In the genomic region with DNA sequence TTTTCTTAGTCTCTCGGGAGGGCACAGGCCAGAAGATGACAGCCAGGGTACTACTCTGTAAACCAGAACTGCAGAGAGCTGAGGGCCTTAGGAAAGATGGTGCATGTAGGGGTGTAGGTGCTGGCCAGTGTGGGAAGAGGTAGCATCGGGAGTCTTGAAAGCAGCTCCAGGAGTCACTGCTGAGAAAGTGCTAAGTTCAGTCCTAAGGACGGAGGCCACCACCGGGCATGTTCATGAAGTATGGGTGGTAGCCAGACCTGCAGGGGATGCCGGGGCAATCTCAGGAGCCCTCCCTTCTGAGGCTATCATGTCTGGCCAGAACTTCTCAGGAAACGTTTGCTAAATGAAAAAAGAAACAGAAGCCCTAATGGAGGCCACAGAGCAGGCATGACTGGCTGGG, we compare ENCODE assay signal across 7 mouse cellular contexts. TPM values are rescaled to one million over a fixed set of nuclear protein-coding genes. Genes with fewer than 3 reads are reported as not detected.
DNase-seq lines count a peak whose midpoint lies in the region; ATAC-seq lines count a peak whose summit lies in the region.

No protein-coding gene starts in this region.

- DNase-seq in kidney, adult 11 months = no peak
- DNase-seq in thymus, postnatal 36 days = no peak
- no peak for DNase-seq in cerebellum, adult 9-10 months

- no peak overlapping the region for H3K9ac ChIP-seq in kidney, embryonic 16.5 days (replicated peaks; ENCODE audit: low read length)
- no peak overlapping the region for H3K9ac ChIP-seq in forebrain, embryonic 12.5 days
- peak overlapping the region; percentile 56; the same call in 1 of the 2 replicates for H3K9ac ChIP-seq in hindbrain, embryonic 13.5 days
- H3K9ac ChIP-seq in midbrain, embryonic 16.5 days (ENCODE audit: low read depth, low read length) = peak overlapping the region; percentile 17; the same call in 1 of the 2 replicates

- 63% methylated on average over 6 of the region's 6 CpGs for WGBS in kidney, embryonic 16.5 days
- 87% methylated on average over 6 of the region's 6 CpGs for WGBS in forebrain, embryonic 12.5 days
- 84% methylated on average over 6 of the region's 6 CpGs for WGBS in hindbrain, embryonic 13.5 days
- WGBS in midbrain, embryonic 16.5 days = 75% methylated on average over 6 of the region's 6 CpGs

- ATAC-seq in kidney, embryonic 16.5 days (ENCODE audit: low FRiP score, low TSS enrichment) = no peak
- no peak for ATAC-seq in forebrain, embryonic 12.5 days (ENCODE audit: low FRiP score)
- ATAC-seq in hindbrain, embryonic 13.5 days (ENCODE audit: low FRiP score) = no peak
- no peak for ATAC-seq in midbrain, embryonic 16.5 days

- no peak overlapping the region for H3K4me3 ChIP-seq in kidney, embryonic 16.5 days (ENCODE audit: low read length)
- H3K4me3 ChIP-seq in forebrain, embryonic 12.5 days (replicated peaks) = no peak overlapping the region
- H3K4me3 ChIP-seq in hindbrain, embryonic 13.5 days = 0 out of 2 replicates have a peak overlapping the region, but pooled peaks have one; percentile 80
- H3K4me3 ChIP-seq in midbrain, embryonic 16.5 days (ENCODE audit: low read depth, low read length) = no peak overlapping the region

- H3K36me3 ChIP-seq in kidney, embryonic 16.5 days (ENCODE audit: insufficient read depth, low read length) = peaks cover 31% of the 10 kb centered on the region
- H3K36me3 ChIP-seq in forebrain, embryonic 12.5 days (replicated peaks) = peaks cover 32% of the 10 kb centered on the region
- H3K36me3 ChIP-seq in hindbrain, embryonic 13.5 days = peaks cover 28% of the 10 kb centered on the region
- peaks cover 16% of the 10 kb centered on the region for H3K36me3 ChIP-seq in midbrain, embryonic 16.5 days (ENCODE audit: control insufficient read depth, insufficient read depth, low read length)

- H3K4me2 ChIP-seq in kidney, embryonic 16.5 days (replicated peaks; ENCODE audit: low read depth, low read length) = no peak overlapping the region; the same call in 1 of the 2 replicates
- H3K4me2 ChIP-seq in forebrain, embryonic 12.5 days = peak overlapping the region; percentile 85; the same call in 1 of the 2 replicates
- peak overlapping the region; percentile 92 for H3K4me2 ChIP-seq in hindbrain, embryonic 13.5 days
- peak overlapping the region; percentile 73; the same call in 1 of the 2 replicates for H3K4me2 ChIP-seq in midbrain, embryonic 16.5 days (ENCODE audit: low read length)

- H3K4me1 ChIP-seq in kidney, embryonic 16.5 days (ENCODE audit: insufficient read depth, low read length) = peaks cover 39% of the 10 kb centered on the region
- peaks cover 66% of the 10 kb centered on the region for H3K4me1 ChIP-seq in forebrain, embryonic 12.5 days
- H3K4me1 ChIP-seq in hindbrain, embryonic 13.5 days (replicated peaks) = peaks cover 81% of the 10 kb centered on the region
- H3K4me1 ChIP-seq in midbrain, embryonic 16.5 days (ENCODE audit: control insufficient read depth, insufficient read depth, low read length) = peaks cover 62% of the 10 kb centered on the region

- H3K27ac ChIP-seq in kidney, embryonic 16.5 days (ENCODE audit: low read length) = peak overlapping the region; percentile 69
- 0 out of 2 replicates have a peak overlapping the region, but pooled peaks have one; percentile 25 for H3K27ac ChIP-seq in forebrain, embryonic 12.5 days
- peak overlapping the region; percentile 5; the same call in 1 of the 2 replicates for H3K27ac ChIP-seq in hindbrain, embryonic 13.5 days
- H3K27ac ChIP-seq in midbrain, embryonic 16.5 days (ENCODE audit: low read length) = no peak overlapping the region

- no peaks in the 10 kb centered on the region for H3K9me3 ChIP-seq in kidney, embryonic 16.5 days (ENCODE audit: low read length)
- H3K9me3 ChIP-seq in forebrain, embryonic 12.5 days = no peaks in the 10 kb centered on the region
- H3K9me3 ChIP-seq in hindbrain, embryonic 13.5 days = no peaks in the 10 kb centered on the region
- no peaks in the 10 kb centered on the region for H3K9me3 ChIP-seq in midbrain, embryonic 16.5 days (replicated peaks; ENCODE audit: control insufficient read depth, low read length, poor library complexity, severe bottlenecking)

- H3K27me3 ChIP-seq in kidney, embryonic 16.5 days (ENCODE audit: insufficient read depth, low read length) = no peaks in the 10 kb centered on the region
- no peaks in the 10 kb centered on the region for H3K27me3 ChIP-seq in forebrain, embryonic 12.5 days
- H3K27me3 ChIP-seq in hindbrain, embryonic 13.5 days = no peaks in the 10 kb centered on the region
- no peaks in the 10 kb centered on the region for H3K27me3 ChIP-seq in midbrain, embryonic 16.5 days (ENCODE audit: control insufficient read depth, insufficient read depth, low read depth, low read length)

RNA-seq across cellular contexts. Expression of a gene that starts 3.3 kb away (rescaled TPM):
- 134 and 138 TPM in 2 replicates for polyA plus RNA-seq in kidney, embryonic 16.5 days (2015; fragmentation: Nextera tagmentation; extraction: Ambion mirVana)
- polyA plus RNA-seq in forebrain, embryonic 12.5 days (2016; fragmentation: Nextera tagmentation; extraction: Ambion mirVana) = 50.7 and 53.6 TPM in 2 replicates
- 36.4 and 40.6 TPM in 2 replicates for polyA plus RNA-seq in hindbrain, embryonic 13.5 days (2015; fragmentation: Nextera tagmentation; extraction: Ambion mirVana)
- polyA plus RNA-seq in midbrain, embryonic 16.5 days (2015; fragmentation: Nextera tagmentation; extraction: Ambion mirVana) = 22.7 and 25.4 TPM in 2 replicates

RNA-seq across cellular contexts. Expression of a gene that starts 8.5 kb away (rescaled TPM):
- polyA plus RNA-seq in kidney, embryonic 16.5 days (2015; fragmentation: Nextera tagmentation; extraction: Ambion mirVana) = 40.6 and 42.1 TPM in 2 replicates
- polyA plus RNA-seq in forebrain, embryonic 12.5 days (2016; fragmentation: Nextera tagmentation; extraction: Ambion mirVana) = 102 and 104 TPM in 2 replicates
- polyA plus RNA-seq in hindbrain, embryonic 13.5 days (2015; fragmentation: Nextera tagmentation; extraction: Ambion mirVana) = 145 TPM in 2 replicates
- polyA plus RNA-seq in midbrain, embryonic 16.5 days (2015; fragmentation: Nextera tagmentation; extraction: Ambion mirVana) = 129 and 134 TPM in 2 replicates

Comparison
In these comparisons a context has a peak if more than half of its experiments do, and no peak if none do; other contexts are left out.
1. H3K9ac ChIP-seq: peak in hindbrain, embryonic 13.5 days (single experiment) and midbrain, embryonic 16.5 days (single experiment); none in kidney, embryonic 16.5 days (single experiment) and forebrain, embryonic 12.5 days (single experiment).